Mouse (Mus musculus): ENCODE measurements around the gene Cdca7.
A peak's percentile ranks its signal among the peaks of the same experiment; 100 is the strongest.

The Cdca7 gene

GRCm38 (mm10) chr2:72499074-72499721 lies 23.2 kb downstream of the Cdca7 start:
- DNase-seq = no peak

DNA sequence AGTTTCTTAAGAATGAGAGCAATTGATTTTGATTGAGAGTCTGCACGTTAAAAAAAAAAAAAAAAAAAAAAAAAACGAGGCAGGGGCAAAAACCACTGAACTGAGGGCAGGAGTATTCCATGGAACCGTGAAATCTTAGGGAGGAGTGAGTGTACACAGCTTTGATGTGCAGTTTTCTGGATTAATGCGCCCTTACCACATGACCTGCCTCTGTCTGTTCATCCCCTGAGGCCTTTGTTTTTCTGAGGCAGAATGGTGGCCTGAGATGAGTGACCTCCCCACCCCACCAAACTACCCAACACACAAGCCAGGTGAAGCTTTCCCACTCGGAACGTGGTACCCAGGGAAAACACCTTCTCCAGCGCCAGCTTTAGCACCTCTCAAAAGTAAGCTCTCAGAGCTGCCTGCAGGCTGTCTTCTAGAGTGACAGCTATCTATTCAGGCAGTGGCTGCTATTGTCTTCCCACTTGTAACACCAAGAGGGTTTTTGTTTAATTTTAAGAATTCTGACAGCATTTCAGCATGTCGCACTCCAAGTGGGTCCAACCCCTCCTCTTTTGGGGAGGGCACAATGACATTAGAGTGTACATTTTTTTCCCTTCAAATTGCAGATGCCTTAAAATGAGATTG lies 23.9 kb downstream of the Cdca7 start:
- DNase-seq = no peak

DNA sequence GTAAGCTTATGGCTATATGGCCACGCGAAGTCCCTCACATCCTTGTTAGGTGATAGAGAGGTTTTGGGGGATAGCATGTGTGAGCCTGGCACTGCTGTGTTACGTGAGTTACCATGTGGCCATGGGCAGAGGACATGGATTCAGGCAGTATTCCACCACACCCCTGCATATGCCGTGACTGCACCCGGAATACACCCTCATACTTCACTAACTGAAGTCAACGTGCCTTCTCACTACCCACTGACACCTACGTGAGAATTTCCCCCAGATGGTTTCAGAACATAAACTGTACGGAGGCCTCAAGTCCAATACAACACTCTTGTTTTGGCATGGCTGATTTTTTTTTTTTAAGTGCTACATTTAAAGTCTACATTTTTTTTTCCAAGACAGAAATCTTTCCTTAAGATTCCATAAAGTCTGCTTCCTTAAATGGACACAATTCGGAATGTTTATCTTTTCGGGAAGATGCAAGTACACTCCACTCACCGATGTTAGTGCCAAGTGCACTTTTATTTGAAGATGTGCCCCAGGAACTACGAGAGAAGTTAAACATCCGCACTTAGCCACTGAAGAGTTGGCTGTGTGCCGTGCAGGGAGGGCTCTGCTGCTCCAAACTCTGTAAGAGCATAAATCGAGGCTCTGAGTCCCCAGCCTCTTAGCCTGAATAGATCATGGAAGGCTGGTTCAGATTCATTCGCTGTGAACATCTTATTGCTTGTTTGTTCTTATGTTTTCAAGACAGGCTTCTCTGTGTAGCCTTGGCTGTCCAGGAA lies 26.3 kb downstream of the Cdca7 start:
- no peak for DNase-seq

- no peak for DNase-seq
Measured at GRCm38 (mm10) chr2:72503646-72504045, 27.7 kb downstream of the Cdca7 start.

GRCm38 (mm10) chr2:72507855-72508635 lies 32.1 kb downstream of the Cdca7 start:
- no peak for DNase-seq

- no peak for DNase-seq
Measured at GRCm38 (mm10) chr2:72508891-72509290, 32.9 kb downstream of the Cdca7 start.

- no peak for DNase-seq
Measured at GRCm38 (mm10) chr2:72515526-72515925, 39.6 kb downstream of the Cdca7 start.

GRCm38 (mm10) chr2:72515971-72516719 lies 40.2 kb downstream of the Cdca7 start:
- peak; percentile 82 for DNase-seq

DNA sequence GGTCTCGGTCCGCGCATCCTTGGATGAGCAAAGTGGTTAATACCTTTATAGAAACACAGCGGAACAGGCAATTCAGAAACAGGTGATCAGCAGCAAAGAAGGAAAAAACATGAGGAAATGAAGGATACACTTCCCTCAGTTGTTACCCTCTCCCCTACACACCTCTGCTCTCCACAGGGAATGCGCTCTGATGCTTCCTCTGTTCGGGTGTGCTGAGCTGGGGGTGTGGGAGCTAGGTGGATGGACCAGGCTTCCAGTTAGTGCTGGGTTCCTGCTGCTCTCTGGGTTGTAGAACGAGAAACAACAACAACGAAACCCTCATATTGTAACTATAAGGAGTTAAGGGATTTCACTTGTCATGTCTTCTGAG lies 40.7 kb downstream of the Cdca7 start:
- no peak for DNase-seq

GRCm38 (mm10) chr2:72524022-72524421 lies 48.1 kb downstream of the Cdca7 start:
- DNase-seq = no peak

- DNase-seq = no peak
Measured at GRCm38 (mm10) chr2:72525556-72525955, 49.6 kb downstream of the Cdca7 start.

GRCm38 (mm10) chr2:72529026-72529357 lies 53.0 kb downstream of the Cdca7 start:
- DNase-seq = no peak

DNA sequence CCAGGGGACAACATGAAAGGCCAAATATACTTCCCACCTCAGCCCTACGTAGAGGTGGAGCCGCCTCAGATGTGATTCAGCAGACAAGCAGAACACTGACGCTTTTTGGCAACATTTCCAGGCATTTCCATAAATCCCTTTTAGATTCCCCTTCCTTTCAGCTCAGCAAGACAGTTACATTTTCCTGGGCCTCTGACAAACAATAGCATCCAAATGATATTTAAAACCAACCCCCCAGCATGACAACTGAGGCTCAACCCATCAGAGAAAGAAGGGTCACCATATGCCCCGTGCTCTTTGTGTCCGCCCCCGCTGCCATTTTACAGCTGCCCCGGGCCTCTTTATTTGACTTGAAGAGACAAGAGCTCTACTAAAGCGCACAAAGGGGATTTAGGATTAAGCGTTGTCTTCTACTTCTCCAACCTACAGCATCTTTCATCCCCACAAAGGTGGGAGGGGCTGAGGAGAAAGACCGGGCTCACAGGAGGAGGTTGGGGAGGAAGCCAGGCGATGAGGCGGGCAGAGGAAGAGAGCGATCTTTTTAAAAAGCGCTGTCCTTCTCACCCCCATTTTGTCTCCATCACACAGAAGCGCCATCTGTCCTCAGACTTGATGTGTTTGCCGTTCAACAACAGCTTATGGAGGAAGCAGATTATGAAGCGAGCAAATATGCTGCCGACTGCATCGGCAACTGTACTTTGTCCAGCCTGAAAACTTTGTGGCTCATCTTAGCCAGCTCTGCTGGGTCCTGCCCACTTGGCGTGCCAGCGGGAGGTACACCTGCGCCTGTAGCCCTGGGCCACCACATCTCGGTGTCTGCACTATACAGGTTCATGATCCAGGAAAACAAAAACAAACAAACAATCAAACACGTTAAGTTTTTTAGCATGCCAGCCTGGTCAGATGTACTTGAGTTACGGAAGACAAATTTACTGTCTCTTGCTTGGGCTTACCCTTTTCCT lies 53.7 kb downstream of the Cdca7 start:
- peak; percentile 37 for DNase-seq

DNA sequence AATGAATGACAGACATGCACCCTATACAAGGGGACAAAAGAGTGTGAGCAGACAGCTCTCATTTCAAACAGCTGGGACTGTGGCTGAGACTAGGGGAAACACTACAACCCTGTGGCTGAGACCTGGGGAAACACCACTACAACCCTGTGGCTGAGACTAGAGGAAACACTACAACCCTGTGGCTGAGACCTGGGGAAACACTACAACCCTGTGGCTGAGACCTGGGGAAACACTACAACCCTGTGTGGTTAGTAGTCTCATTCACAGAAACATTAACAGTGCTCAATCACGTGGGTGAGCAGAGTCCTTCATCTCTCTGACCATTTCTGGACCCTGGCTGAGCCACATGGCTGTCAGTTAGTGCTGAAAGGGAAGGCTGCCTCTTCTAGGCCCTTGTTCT lies 59.9 kb downstream of the Cdca7 start:
- no peak for DNase-seq
